Mouse (Mus musculus) stomach, postnatal 0 days (tissue): ENCODE data around the gene Tmprss6. TPM values are rescaled to one million over a fixed set of nuclear protein-coding genes. Genes with fewer than 3 reads are reported as not detected.
A peak's percentile ranks its signal among the peaks of the same experiment; 100 is the strongest.

ENCODE experiments used
- ATAC-seq: fragments of 200-750 bp; cut with Nextera tagmentation; 2 replicates; pipeline ENCODE4 v1.8.0; 2017; ENCODE audit not compliant: low FRiP score, low TSS enrichment
- DNase-seq: peaks from one replicate; pipeline ENCODE4 v3.0.0-alpha.2; 2016; ENCODE audit warnings: low spot score
- H3K27ac ChIP-seq: fragments of 300-500 bp; sonication (generic); replicated peaks from 2 replicates; pipeline ENCODE4 v1.5.1; 2014; ENCODE audit warnings: mild to moderate bottlenecking, control low read depth
- H3K27me3 ChIP-seq: fragments of 300-500 bp; sonication (generic); 2 replicates; pipeline ENCODE4 v1.6.1; 2014; ENCODE audit warnings: low read length; ENCODE audit not compliant: control insufficient read depth, insufficient read depth
- H3K36me3 ChIP-seq: fragments of 300-500 bp; sonication (generic); 2 replicates; pipeline ENCODE4 v1.6.1; 2014; ENCODE audit warnings: low read length, mixed read lengths; ENCODE audit not compliant: control insufficient read depth, insufficient read depth
- H3K4me1 ChIP-seq: fragments of 300-500 bp; sonication (generic); replicated peaks from 2 replicates; pipeline ENCODE4 v1.6.1; 2014; ENCODE audit warnings: antibody characterized with exemption; ENCODE audit not compliant: control insufficient read depth, insufficient read depth
- H3K4me2 ChIP-seq: fragments of 300-500 bp; sonication (generic); replicated peaks from 2 replicates; pipeline ENCODE4 v1.6.1; 2014; ENCODE audit warnings: low read depth, mild to moderate bottlenecking, control low read depth, moderate library complexity
- H3K4me3 ChIP-seq: fragments of 300-500 bp; sonication (generic); 2 replicates; pipeline ENCODE4 v1.5.1; 2014; ENCODE audit warnings: low read depth, low read length, control low read depth
- H3K9ac ChIP-seq: fragments of 300-500 bp; sonication (generic); 2 replicates; pipeline ENCODE4 v1.6.1; 2014; ENCODE audit warnings: mild to moderate bottlenecking, low read length, control low read depth, mixed read lengths
- H3K9me3 ChIP-seq: fragments of 300-500 bp; sonication (generic); 2 replicates; pipeline ENCODE4 v1.6.1; 2016; ENCODE audit warnings: low read length; ENCODE audit not compliant: control insufficient read depth
- CTCF ChIP-seq: IDR thresholded peaks from 2 replicates; pipeline ENCODE4 v1.5.1; 2016; ENCODE audit warnings: antibody characterized with exemption, low read depth, mild to moderate bottlenecking, moderate library complexity
- EP300 ChIP-seq: optimal IDR thresholded peaks from 2 replicates; pipeline ENCODE3; 2016; ENCODE audit warnings: antibody characterized with exemption
- WGBS: fragments of 180-500 bp; shearing (Covaris S2); extraction: QIAGEN DNeasy Blood & Tissue Kit; methylation state at CpG from one replicate; pipeline ENCODE4 v1.1.7; 2014; 5-methylcytosine and 5-hydroxymethylcytosine counted together
- polyA plus RNA-seq: library from polyadenylated mRNA; unstranded; fragments of >200 nt; fragmentation: Nextera tagmentation; extraction: Ambion mirVana; gene quantifications from 2 replicates; pipeline ENCODE4 v1.2.1, GENCODE M21; 2015

Gene Tmprss6
- polyA plus RNA-seq, 1 experiment from 2014 or later = 0.50 TPM

GRCm38 (mm10) chr15:78489248-78489647, 20.8 kb upstream of the Tmprss6 start:
- no peak for ATAC-seq
- Histone ChIP-seq H3K4me1 (no peaks in the 10 kb centered on the region), H3K27ac (no peak overlapping the region), H3K4me3 (no peak overlapping the region), H3K9ac (no peak overlapping the region), H3K9me3 (no peaks in the 10 kb centered on the region), H3K36me3 (no peaks in the 10 kb centered on the region), H3K4me2 (no peak overlapping the region), H3K27me3 (no peaks in the 10 kb centered on the region)
- WGBS = 78% methylated on average over 3 of the region's 3 CpGs
- no peak for DNase-seq
- TF ChIP-seq CTCF (no peak), EP300 (no peak)

- H3K27ac ChIP-seq = no peak overlapping the region
- no peaks in the 10 kb centered on the region for H3K27me3 ChIP-seq
- no peaks in the 10 kb centered on the region for H3K9me3 ChIP-seq
- ATAC-seq (no peak), DNase-seq (no peak)
- no peak overlapping the region for H3K4me3 ChIP-seq
- H3K4me1 ChIP-seq = no peaks in the 10 kb centered on the region
- H3K36me3 ChIP-seq = no peaks in the 10 kb centered on the region
- no peak overlapping the region for H3K9ac ChIP-seq
- no peak for TF ChIP-seq CTCF
- no peak for TF ChIP-seq EP300
- no peak overlapping the region for H3K4me2 ChIP-seq
- 69% methylated on average over 4 of the region's 4 CpGs for WGBS
Measured at GRCm38 (mm10) chr15:78487066-78487465, 18.6 kb upstream of the Tmprss6 start.

- 100% methylated on average over 1 of the region's 1 CpGs for WGBS
- no peak for TF ChIP-seq EP300
- TF ChIP-seq CTCF = no peak
- Histone ChIP-seq H3K4me1 (no peaks in the 10 kb centered on the region), H3K36me3 (no peaks in the 10 kb centered on the region), H3K9ac (no peak overlapping the region), H3K4me2 (no peak overlapping the region), H3K9me3 (no peaks in the 10 kb centered on the region), H3K27ac (no peak overlapping the region), H3K4me3 (no peak overlapping the region), H3K27me3 (no peaks in the 10 kb centered on the region)
- no peak for ATAC-seq
- DNase-seq = no peak
Measured at GRCm38 (mm10) chr15:78486564-78486963, 18.1 kb upstream of the Tmprss6 start.

- H3K27ac ChIP-seq = no peak overlapping the region
- H3K9ac ChIP-seq = no peak overlapping the region
- no peaks in the 10 kb centered on the region for H3K27me3 ChIP-seq
- WGBS = 74% methylated on average over 4 of the region's 4 CpGs
- no peak for TF ChIP-seq CTCF
- no peak for TF ChIP-seq EP300
- no peaks in the 10 kb centered on the region for H3K9me3 ChIP-seq
- H3K4me3 ChIP-seq = no peak overlapping the region
- DNase-seq (no peak), ATAC-seq (no peak)
- no peaks in the 10 kb centered on the region for H3K36me3 ChIP-seq
- H3K4me2 ChIP-seq = no peak overlapping the region
- no peaks in the 10 kb centered on the region for H3K4me1 ChIP-seq
Measured at GRCm38 (mm10) chr15:78483311-78483710, 14.9 kb upstream of the Tmprss6 start.

GRCm38 (mm10) chr15:78482518-78482917, 14.1 kb upstream of the Tmprss6 start:
- ATAC-seq = no peak
- H3K9ac ChIP-seq = no peak overlapping the region
- WGBS = 52% methylated on average over 3 of the region's 3 CpGs
- DNase-seq = no peak
- H3K9me3 ChIP-seq = no peaks in the 10 kb centered on the region
- H3K4me3 ChIP-seq = no peak overlapping the region
- TF ChIP-seq EP300 = no peak
- no peak for TF ChIP-seq CTCF
- no peaks in the 10 kb centered on the region for H3K36me3 ChIP-seq
- H3K27ac ChIP-seq = no peak overlapping the region
- no peak overlapping the region for H3K4me2 ChIP-seq
- H3K4me1 ChIP-seq = no peaks in the 10 kb centered on the region
- no peaks in the 10 kb centered on the region for H3K27me3 ChIP-seq

GRCm38 (mm10) chr15:78481448-78482000, 13.1 kb upstream of the Tmprss6 start:
- H3K27ac ChIP-seq = no peak overlapping the region
- 58% methylated on average over 9 of the region's 9 CpGs for WGBS

More at GRCm38 (mm10) chr15:78481448-78482000, 13.1 kb upstream of the Tmprss6 start:
- H3K9ac ChIP-seq = no peak overlapping the region
- no peak overlapping the region for H3K4me3 ChIP-seq
- no peaks in the 10 kb centered on the region for H3K27me3 ChIP-seq
- DNase-seq = no peak
- ATAC-seq = peak; percentile 14; the same call in 1 of the 2 replicates
- no peak overlapping the region for H3K4me2 ChIP-seq
- no peaks in the 10 kb centered on the region for H3K4me1 ChIP-seq
- no peaks in the 10 kb centered on the region for H3K36me3 ChIP-seq
- H3K9me3 ChIP-seq = no peaks in the 10 kb centered on the region
- no peak for TF ChIP-seq EP300
- TF ChIP-seq CTCF = peak; percentile 42
